Mouse (Mus musculus) megakaryocyte, adult 5-6 weeks (primary cell): ENCODE data around the gene Crip2. TPM values are rescaled to one million over a fixed set of nuclear protein-coding genes. Genes with fewer than 3 reads are reported as not detected.

ENCODE experiments used
- ATAC-seq: 2 replicates; pipeline ENCODE4 v1.8.0; 2016; ENCODE audit warnings: mild to moderate bottlenecking, inconsistent platforms; ENCODE audit not compliant: poor library complexity, severe bottlenecking
- total RNA-seq, 2 experiments: library from RNA; stranded (forward) in 1 of 2; stranded (reverse) in 1 of 2; fragments of 153-499, 151-499 nt in 1 of 2; fragments of 221-1000, 200-1000 nt in 1 of 2; gene quantifications; 2 replicates each; pipeline versions ENCODE4 v1.2.3 to v1.2.4; 2015 to 2017

The Crip2 gene
- 0.38 and 2.0 TPM in 2 replicates for total RNA-seq (2015)
- total RNA-seq (2017): 2.1 TPM in 1 of 2 replicates, not detected in the other

DNA sequence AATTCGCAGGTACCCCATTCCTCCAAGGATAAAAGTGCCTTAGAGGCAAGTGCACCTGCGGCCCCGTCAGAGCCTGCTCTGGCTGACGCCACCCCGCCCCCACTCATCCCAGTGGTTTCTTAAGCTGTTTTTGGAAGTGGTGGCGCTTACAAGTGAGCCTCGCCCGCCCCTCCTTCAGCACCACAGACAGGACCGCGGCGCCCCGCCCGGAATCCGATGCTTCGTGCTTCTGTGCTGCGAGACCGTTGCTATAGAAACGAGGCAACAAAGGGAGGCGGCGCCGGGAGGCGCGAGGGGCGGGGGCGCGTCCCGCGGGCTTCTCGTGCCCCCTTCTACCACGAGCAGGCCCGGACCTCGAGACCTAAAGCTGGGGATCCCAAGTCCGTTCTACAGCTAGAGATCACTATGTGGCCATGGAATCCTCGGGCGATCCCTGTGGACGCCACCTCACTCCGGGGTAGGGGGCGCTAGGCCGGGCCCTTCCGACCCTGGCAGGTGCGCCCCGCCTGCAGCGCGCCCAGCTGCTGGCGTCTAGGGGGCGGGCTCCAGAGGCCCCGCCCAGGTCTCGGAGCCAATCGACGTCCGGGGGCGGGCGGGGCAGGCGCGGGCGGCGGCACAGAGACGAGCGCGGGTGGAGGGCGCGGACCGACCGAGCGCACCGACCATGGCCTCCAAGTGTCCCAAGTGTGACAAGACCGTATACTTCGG, at the start of gene Crip2:
Gene Crip2, plus strand, starts transcription at position 329 of the 708 bp plus-strand sequence.
- ATAC-seq: peak; percentile 68

- ATAC-seq: no peak
Observed at GRCm38 (mm10) chr12:113097040-113097439, 43.0 kb upstream of the Crip2 start.

DNA sequence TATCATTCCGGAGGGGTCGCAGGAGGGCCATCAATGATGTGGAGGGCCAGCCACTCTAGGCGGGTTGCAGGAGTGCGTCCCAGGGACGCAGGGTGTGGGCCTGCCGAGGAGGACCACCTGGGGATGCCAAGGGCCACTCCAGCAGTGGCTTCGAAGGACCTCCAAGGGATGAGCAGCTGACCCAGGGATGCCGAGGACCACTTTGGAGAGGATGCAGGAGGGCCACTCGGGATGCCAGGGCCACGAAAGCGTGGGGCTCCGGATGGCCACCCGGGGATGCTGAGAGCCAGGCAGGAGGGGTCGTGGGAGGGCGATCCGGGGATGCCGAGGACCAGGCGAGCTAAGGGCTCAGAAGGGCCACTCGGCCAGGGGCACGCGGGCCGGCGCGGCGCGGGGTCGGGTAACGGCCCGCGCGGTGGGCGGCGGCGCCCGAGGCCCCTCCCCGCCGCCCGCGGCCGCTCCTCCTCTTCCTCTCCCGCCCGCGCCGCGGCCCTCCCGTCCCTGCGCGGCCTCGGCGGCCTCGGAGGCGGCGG, 42.2 kb upstream of the Crip2 start, which contains the start of gene Mta1:
Gene Mta1, plus strand, starts transcription at position 530 of the 533 bp plus-strand sequence.
- peak; percentile 71 for ATAC-seq

DNA sequence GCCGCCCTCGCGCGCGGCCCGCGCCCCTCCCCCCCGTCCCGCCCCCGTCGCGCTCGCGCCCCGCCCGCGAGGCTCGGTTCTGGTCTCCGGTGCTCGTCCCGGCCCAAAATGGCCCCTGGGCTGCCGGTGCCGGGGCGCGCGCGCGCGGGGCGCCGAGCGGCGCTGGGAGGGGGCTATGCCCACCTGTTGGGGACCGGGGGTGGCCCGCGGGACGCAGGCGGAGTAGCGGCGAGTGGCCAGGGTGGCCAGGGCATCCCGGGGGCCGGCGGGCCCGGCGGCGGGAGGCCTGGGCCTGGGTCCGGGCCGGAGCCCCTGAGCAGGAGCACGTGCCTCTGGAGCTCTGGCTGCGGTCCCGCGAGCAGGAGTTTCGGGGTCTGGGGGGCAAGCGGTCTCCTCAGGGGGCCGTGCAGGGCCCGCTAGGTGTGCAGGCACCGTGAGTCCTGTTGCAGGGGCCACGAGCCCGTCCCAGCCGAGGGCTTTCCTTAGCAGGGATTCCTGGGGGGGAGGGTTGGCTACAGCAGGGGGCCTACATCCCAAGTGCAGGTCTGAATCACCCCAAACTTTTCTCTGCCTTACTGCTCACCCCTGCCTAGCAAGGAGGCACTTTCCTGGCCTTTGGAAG, 41.4 kb upstream of the Crip2 start:
- ATAC-seq: peak; percentile 12; the same call in 1 of the 2 replicates

DNA sequence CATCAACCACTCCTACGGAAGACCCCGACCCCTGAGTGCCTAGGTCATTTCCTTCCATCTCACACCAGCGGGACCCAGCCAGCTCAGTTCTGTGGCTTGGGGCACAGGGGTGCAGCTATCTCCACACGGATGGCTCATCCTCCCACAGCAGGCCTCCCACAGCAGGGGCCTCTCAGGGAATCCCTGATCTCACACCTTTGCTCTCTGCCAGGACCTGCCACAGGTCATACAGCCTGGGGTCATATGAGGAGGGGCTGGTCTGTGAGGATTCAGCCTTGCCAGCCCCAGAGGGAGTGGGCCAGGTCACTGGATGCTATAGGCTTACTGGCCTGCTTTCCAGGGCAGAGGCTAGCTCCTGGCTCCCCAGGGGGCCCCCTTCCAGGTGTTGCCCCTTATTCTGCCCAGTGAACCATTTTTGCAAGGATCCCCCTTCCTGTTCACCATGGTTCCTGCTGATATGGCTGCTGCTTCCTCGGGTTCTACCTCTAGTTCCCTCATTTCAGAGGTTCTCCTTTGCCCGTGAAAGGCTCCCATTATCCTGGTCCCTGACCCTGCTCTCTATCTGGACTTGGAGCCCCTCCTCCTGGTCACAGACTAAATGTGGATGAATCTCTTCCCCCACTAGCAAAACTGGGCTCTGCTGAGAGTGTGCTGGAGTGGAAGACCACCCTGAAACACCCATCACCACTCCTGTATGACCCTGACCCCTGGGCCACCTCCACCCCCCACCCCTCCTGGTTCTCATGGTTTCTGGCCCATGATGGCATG, 40.4 kb upstream of the Crip2 start:
- no peak for ATAC-seq

- ATAC-seq: no peak
Observed at GRCm38 (mm10) chr12:113100448-113101076, 39.5 kb upstream of the Crip2 start.

- no peak for ATAC-seq
Observed at GRCm38 (mm10) chr12:113101251-113101960, 38.6 kb upstream of the Crip2 start.

GRCm38 (mm10) chr12:113102461-113102860, 37.6 kb upstream of the Crip2 start:
- ATAC-seq: peak; percentile 69

DNA sequence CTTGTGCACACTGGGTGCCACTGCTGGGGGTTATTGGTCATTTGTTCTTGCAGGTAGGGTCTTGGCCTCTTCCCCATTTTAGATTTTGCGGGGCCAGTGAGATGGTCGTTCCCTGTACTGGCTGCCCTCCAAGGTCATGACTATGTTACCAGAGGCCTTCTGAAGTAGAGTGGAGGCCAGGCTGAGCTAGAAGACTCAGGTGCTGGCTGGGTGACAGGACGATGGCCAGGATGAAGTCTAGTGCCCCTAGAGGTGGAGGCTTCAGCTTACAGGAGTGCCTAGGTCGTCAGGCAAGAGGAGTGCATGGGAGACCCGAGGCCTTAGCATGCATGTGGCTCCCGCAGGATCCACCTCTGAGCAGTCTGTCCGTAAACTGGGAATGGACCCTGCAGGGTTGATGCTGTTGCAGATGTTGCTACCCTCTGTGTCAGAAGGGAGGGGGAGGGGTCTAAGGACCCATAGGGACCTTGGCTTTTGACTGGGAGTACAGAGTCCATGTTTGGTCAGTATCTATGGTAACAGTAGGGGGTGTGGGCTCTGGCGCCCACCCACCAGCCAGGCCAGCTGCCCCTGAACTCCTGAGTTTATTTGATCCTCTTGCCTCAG, 36.1 kb upstream of the Crip2 start:
- no peak for ATAC-seq

DNA sequence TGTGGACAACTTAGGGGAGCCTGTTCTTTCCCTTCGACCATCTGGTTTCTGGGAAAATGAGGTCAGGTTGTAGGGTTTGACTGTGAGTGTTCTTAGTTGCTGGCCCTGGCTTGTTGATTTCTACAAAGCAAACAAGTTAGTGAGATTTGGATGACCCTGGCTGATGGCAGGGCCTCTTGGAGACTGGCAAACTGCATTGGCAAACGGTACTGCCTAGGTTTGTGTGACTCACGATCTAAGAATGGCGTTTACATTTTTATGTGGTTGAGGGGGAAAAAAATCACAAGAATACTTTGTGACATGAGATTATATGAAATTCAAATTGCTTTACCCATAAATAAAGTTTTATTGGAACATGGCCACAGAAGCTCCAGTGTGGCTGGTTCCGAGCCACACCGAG, 33.6 kb upstream of the Crip2 start:
- ATAC-seq: no peak

- ATAC-seq: 0 out of 2 replicates have a peak, but pooled peaks have one; percentile 22
Observed at GRCm38 (mm10) chr12:113107431-113108124, 32.5 kb upstream of the Crip2 start.

DNA sequence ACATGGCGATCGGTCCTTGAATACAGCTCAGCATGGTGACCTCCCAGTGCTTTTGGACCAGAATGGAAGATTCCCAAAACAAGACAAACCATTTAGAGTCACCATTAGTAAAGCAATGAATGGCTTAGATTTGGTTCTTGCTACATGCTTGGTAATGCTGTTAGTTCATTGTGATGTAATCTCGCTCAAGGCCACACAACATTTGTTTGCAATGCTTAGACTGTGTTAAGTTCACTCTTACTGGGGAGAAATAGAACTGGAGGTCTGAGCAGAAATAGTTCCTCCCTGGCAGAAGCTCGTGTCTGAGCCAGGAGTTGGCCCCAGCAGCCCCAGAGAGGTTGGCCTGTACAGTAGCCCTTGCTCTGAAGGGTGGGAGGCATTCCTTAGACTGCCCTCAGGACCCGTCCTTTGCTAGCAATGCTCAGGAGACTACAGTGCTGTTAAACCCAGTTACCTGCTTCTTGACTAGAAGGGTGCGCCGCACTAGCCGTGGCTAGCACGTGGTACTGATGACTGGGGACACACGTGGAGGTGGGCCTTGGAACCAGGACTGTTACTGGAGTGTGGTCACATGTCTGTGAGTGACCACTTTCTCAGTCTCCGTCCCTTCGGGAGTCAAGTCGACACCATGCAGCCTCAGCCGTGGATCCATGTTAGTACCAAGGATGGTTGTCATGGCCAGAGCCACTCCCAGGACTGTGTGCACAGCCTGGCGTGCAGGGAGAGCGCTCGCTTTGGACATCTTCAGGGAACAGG, 31.3 kb upstream of the Crip2 start:
- no peak for ATAC-seq

DNA sequence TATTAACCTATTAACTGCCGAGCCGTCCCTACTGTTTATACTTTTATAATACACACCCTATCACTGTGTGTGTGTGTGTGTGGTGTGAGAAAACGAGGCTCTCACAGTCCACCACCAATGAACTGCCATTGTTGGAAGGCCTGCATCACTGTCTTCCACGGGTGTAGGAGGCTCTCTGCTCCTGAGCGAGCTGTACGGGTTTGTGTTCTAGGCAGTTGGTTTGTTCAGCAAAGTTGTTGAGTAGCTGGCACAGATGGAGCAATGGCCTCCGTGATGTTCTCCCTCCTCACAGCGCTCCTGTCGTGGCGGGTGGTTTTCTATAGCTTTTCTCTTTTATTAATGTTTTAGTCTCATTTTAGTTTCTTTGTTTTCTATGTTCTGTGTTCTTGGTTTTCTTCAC, 30.2 kb upstream of the Crip2 start:
- no peak for ATAC-seq

GRCm38 (mm10) chr12:113114141-113114540, 25.9 kb upstream of the Crip2 start:
- no peak for ATAC-seq

GRCm38 (mm10) chr12:113114856-113115538, 25.0 kb upstream of the Crip2 start:
- ATAC-seq: no peak

- ATAC-seq: peak; percentile 89
Observed at GRCm38 (mm10) chr12:113119516-113120410, 20.3 kb upstream of the Crip2 start.

DNA sequence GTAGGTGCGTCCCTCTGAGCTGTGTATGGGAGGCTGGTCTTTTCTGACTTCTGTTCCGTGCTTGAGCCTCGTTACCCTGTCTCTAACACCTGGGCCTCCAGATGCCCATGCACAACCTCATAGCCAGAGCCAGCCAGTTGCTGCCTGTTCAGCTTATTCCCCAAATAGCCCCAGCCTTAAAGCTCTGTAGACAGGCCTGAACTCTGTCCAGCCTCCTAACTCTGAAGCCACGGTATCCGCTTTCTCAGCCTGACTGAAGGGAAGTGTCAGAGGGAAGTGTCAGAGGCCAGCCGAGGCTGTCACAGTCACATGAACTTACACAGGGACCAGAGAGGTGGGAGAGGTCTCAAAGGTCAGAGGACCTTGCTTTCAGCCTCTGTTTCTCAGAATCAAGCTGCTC, 15.3 kb upstream of the Crip2 start:
- no peak for ATAC-seq
